Mouse (Mus musculus): ENCODE measurements around the gene Brinp3.

Gene Brinp3

GRCm38 (mm10) chr1:146792826-146793225 is 298.3 kb downstream of the Brinp3 start:
- DNase-seq (ENCODE audit: low spot score), result no peak

- no peak for DNase-seq (ENCODE audit: low spot score)
Observed at GRCm38 (mm10) chr1:146799986-146800553, 305.5 kb downstream of the Brinp3 start.

GRCm38 (mm10) chr1:146801821-146802220 is 307.3 kb downstream of the Brinp3 start:
- no peak for DNase-seq (ENCODE audit: low spot score)

DNA sequence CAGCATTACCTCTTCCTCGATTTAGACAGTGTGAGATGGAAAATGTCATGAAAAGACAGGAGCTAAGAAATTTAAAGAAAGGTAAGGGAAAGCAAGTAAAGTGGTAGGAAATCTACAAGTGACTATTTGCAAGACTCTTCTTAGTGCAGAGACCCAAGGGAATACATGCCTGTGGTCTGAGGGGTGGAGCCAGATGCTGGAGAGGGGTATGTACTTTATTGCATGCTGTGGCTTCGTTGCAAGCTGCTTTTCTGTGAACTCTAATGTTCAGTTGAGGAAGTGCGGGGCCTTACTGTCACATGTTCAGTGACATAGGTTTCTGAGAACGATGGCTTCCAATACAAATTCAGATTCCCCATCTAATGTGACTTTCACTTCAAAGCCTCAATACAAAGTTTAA is 313.2 kb downstream of the Brinp3 start:
- no peak for DNase-seq (ENCODE audit: low spot score)

GRCm38 (mm10) chr1:146833888-146834287 is 339.3 kb downstream of the Brinp3 start:
- no peak for DNase-seq (ENCODE audit: low spot score)

GRCm38 (mm10) chr1:146844087-146844486 is 349.5 kb downstream of the Brinp3 start:
- DNase-seq (ENCODE audit: low spot score), result no peak

GRCm38 (mm10) chr1:146848892-146849291 is 354.3 kb downstream of the Brinp3 start:
- DNase-seq (ENCODE audit: low spot score), result no peak

- DNase-seq (ENCODE audit: low spot score), result no peak
Observed at GRCm38 (mm10) chr1:146850147-146850546, 355.6 kb downstream of the Brinp3 start.

DNA sequence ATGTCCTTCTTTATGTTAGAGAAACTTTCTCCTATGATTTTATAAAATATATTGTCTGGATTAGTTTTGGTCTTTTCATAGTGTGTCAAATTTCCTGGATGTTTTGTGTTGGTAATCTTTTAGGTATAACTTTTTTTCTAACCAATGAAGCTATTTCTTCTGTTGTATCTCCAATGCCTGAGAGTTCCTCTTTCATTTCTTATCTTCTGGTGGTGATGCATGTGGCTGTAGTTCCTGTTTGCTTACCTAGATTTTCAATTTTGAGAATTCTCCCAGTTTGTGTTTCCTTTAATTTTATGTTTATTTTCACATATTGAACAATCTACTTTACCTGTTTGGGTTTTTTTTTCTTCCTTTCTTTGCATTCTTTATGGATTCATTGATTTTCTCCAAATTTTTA is 404.1 kb downstream of the Brinp3 start:
- DNase-seq (ENCODE audit: low spot score), result no peak

DNA sequence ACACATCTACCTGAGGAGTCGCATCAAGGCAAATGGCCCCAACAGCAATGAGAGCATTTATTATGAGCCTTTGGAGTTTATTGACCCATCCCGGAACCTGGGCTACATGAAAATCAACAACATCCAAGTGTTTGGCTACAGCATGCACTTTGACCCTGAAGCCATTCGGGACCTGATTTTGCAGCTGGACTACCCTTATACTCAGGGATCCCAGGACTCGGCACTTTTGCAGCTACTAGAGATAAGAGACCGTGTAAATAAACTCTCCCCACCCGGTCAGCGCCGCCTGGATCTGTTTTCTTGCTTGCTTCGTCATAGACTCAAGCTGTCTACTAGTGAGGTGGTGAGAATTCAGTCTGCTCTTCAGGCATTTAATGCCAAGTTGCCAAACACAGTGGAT is 407.1 kb downstream of the Brinp3 start:
- no peak for DNase-seq (ENCODE audit: low spot score)

DNA sequence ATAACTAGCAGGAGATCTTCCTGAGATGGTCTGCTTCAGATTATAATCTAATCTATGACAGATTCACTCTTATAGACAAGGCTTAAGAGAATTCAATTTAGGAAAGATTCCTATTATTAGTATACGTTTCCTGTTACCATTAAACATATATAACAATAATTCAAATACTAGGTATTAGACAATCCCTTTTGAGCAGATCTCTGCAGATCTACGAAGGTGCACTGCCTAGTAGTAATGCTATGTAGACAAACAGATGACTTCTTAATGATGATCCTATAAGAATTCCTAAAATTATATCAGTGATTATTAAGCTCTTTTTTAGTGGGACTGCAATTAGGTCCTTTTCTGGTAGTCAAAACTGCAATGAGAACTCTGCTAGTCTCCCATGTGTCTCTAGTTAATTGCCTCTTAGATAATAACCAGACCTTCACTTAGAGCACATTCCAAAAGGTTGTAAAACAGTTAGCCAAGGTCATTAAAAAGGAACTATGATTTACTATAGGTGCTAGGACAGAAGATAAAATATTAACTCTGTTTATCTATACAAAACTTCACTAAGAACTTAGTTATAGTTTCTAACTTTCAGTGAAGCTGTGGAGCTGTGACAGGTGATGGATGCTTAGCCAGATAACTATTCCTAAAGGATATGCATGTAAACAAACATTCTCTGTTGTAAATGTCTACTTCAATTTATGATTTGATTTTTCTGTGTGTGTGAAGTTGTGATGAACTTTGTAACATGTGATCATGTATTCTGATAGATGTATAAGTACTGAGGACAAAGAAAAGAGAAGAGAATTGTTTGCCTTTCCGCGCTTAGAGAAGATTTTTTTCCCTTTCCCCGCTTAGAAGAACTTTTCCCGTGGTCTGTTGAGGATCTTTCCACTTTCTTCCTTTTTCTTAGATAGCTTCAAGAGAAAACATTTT is 445.2 kb downstream of the Brinp3 start:
- no peak for DNase-seq (ENCODE audit: low spot score)
